Mouse (Mus musculus) liver, adult 2 months (tissue): ENCODE results near the gene Tgm2.

ENCODE experiments used
- CTCF ChIP-seq: fragments of 200-500 bp; IDR thresholded peaks from 2 replicates; pipeline ENCODE4 v1.5.1; 2011; ENCODE audit warnings: low read depth, low read length, control low read depth
- POLR2A ChIP-seq: fragments of 200-500 bp; IDR thresholded peaks from 2 replicates; pipeline ENCODE4 v1.6.1; 2011; ENCODE audit warnings: low read length, control low read depth; ENCODE audit not compliant: insufficient read depth; ENCODE audit errors: extremely low read depth

- TF ChIP-seq CTCF (no peak), POLR2A (no peak)
Measured at GRCm38 (mm10) chr2:158097071-158097470, 49.2 kb downstream of the Tgm2 start.
